Mouse (Mus musculus) hindbrain, embryonic 10.5 days (tissue): ENCODE measurements around the gene Lama4. TPM values are rescaled to one million over a fixed set of nuclear protein-coding genes. Genes with fewer than 3 reads are reported as not detected.

Experiments
- DNase-seq: peaks from one replicate; pipeline ENCODE4 v3.0.0-alpha.2; 2017; ENCODE audit warnings: low spot score
- H3K27ac ChIP-seq: fragments of 300-500 bp; sonication (generic); 2 replicates; pipeline ENCODE4 v1.5.1; 2016; ENCODE audit warnings: mild to moderate bottlenecking, moderate library complexity
- H3K27me3 ChIP-seq: fragments of 300-500 bp; sonication (generic); 2 replicates; pipeline ENCODE4 v1.6.1; 2016; ENCODE audit warnings: mild to moderate bottlenecking; ENCODE audit not compliant: poor library complexity, insufficient read depth, severe bottlenecking
- H3K36me3 ChIP-seq: fragments of 300-500 bp; sonication (generic); 2 replicates; pipeline ENCODE4 v1.6.1; 2016; ENCODE audit warnings: mild to moderate bottlenecking, moderate library complexity
- H3K4me1 ChIP-seq: fragments of 300-500 bp; sonication (generic); replicated peaks from 2 replicates; pipeline ENCODE4 v1.6.1; 2016; ENCODE audit warnings: mild to moderate bottlenecking
- H3K4me3 ChIP-seq: fragments of 300-500 bp; sonication (generic); 2 replicates; pipeline ENCODE4 v1.5.1; 2016; ENCODE audit warnings: mild to moderate bottlenecking, moderate library complexity
- H3K9me3 ChIP-seq: fragments of 300-500 bp; sonication (generic); 2 replicates; pipeline ENCODE4 v1.6.1; 2016; ENCODE audit warnings: mild to moderate bottlenecking, moderate library complexity
- WGBS: fragments of 180-500 bp; shearing (Covaris S2); methylation state at CpG from one replicate; pipeline ENCODE4 v1.1.7; 2016; 5-methylcytosine and 5-hydroxymethylcytosine counted together
- polyA plus RNA-seq: library from polyadenylated mRNA; unstranded; fragments of >200 nt; fragmentation: Nextera tagmentation; extraction: Ambion mirVana; gene quantifications from 2 replicates; pipeline ENCODE4 v1.2.1, GENCODE M21; 2016

Gene Lama4
- polyA plus RNA-seq, 1 experiment from 2014 or later, result 15.0 TPM

GRCm38 (mm10) chr10:39104803-39105449 is 139.6 kb downstream of the Lama4 start:
- no peak for DNase-seq
- Histone ChIP-seq H3K27me3 (no peaks in the 10 kb centered on the region), H3K4me1 (no peaks in the 10 kb centered on the region), H3K27ac (no peak overlapping the region), H3K36me3 (0 out of 2 replicates have a peak, but pooled peaks cover 3% of the 10 kb centered on the region), H3K9me3 (0 out of 2 replicates have a peak, but pooled peaks cover 4% of the 10 kb centered on the region), H3K4me3 (no peak overlapping the region)
- WGBS, result 93% methylated on average over 8 of the region's 8 CpGs

GRCm38 (mm10) chr10:39106413-39106812 is 141.1 kb downstream of the Lama4 start:
- 0 out of 2 replicates have a peak, but pooled peaks cover 3% of the 10 kb centered on the region for H3K36me3 ChIP-seq
- no peaks in the 10 kb centered on the region for H3K27me3 ChIP-seq
- no peak for DNase-seq
- WGBS, result 61% methylated on average over 3 of the region's 3 CpGs
- no peaks in the 10 kb centered on the region for H3K4me1 ChIP-seq
- H3K27ac ChIP-seq, result no peak overlapping the region
- H3K9me3 ChIP-seq, result no peaks in the 10 kb centered on the region
- no peak overlapping the region for H3K4me3 ChIP-seq

GRCm38 (mm10) chr10:39106935-39107334 is 141.6 kb downstream of the Lama4 start:
- no peak for DNase-seq
- 54% methylated on average over 4 of the region's 4 CpGs for WGBS

GRCm38 (mm10) chr10:39108837-39109488 is 143.6 kb downstream of the Lama4 start:
- H3K9me3 ChIP-seq, result no peaks in the 10 kb centered on the region
- no peak for DNase-seq
- no peak overlapping the region for H3K27ac ChIP-seq
- WGBS, result 84% methylated on average over 10 of the region's 10 CpGs
- H3K4me3 ChIP-seq, result no peak overlapping the region
- H3K27me3 ChIP-seq, result no peaks in the 10 kb centered on the region
- H3K36me3 ChIP-seq, result no peaks in the 10 kb centered on the region
- H3K4me1 ChIP-seq, result 0 out of 2 replicates have a peak, but pooled peaks cover 3% of the 10 kb centered on the region

More at GRCm38 (mm10) chr10:39106935-39107334, 141.6 kb downstream of the Lama4 start:
- no peak overlapping the region for H3K27ac ChIP-seq
- no peaks in the 10 kb centered on the region for H3K27me3 ChIP-seq
- H3K36me3 ChIP-seq, result 0 out of 2 replicates have a peak, but pooled peaks cover 3% of the 10 kb centered on the region
- no peak overlapping the region for H3K4me3 ChIP-seq
- H3K4me1 ChIP-seq, result no peaks in the 10 kb centered on the region
- no peaks in the 10 kb centered on the region for H3K9me3 ChIP-seq

- no peak overlapping the region for H3K4me3 ChIP-seq
- H3K9me3 ChIP-seq, result no peaks in the 10 kb centered on the region
- 0 out of 2 replicates have a peak, but pooled peaks cover 3% of the 10 kb centered on the region for H3K4me1 ChIP-seq
- no peaks in the 10 kb centered on the region for H3K36me3 ChIP-seq
- WGBS, result 62% methylated on average over 4 of the region's 4 CpGs
- H3K27me3 ChIP-seq, result no peaks in the 10 kb centered on the region
- no peak for DNase-seq
- no peak overlapping the region for H3K27ac ChIP-seq
Observed at GRCm38 (mm10) chr10:39109489-39109874, 144.2 kb downstream of the Lama4 start.

- no peak for DNase-seq
- 41% methylated on average over 4 of the region's 4 CpGs for WGBS
- Histone ChIP-seq H3K36me3 (no peaks in the 10 kb centered on the region; the same call in 1 of the 2 replicates), H3K9me3 (no peaks in the 10 kb centered on the region), H3K4me3 (no peak overlapping the region), H3K27ac (no peak overlapping the region), H3K4me1 (no peaks in the 10 kb centered on the region), H3K27me3 (no peaks in the 10 kb centered on the region)
Observed at GRCm38 (mm10) chr10:39121412-39121811, 156.1 kb downstream of the Lama4 start.

GRCm38 (mm10) chr10:39133462-39134310 is 168.4 kb downstream of the Lama4 start, which contains the start of the genes Fam229b and Tube1:
Fam229b (minus strand) TSS chr10:39133914.
Tube1 (plus strand) TSS chr10:39133976.
- WGBS, result 5% methylated on average over 47 of the region's 47 CpGs
- H3K27ac ChIP-seq, result peak within 1 kb of the TSS; percentile 87

GRCm38 (mm10) chr10:39137766-39138165 is 172.5 kb downstream of the Lama4 start:
- H3K4me3 ChIP-seq, result no peak overlapping the region
- H3K4me1 ChIP-seq, result peaks cover 26% of the 10 kb centered on the region
- peaks cover 61% of the 10 kb centered on the region for H3K36me3 ChIP-seq
- H3K9me3 ChIP-seq, result no peaks in the 10 kb centered on the region
- WGBS, result 93% methylated on average over 3 of the region's 3 CpGs
- no peak for DNase-seq
- no peaks in the 10 kb centered on the region for H3K27me3 ChIP-seq
- H3K27ac ChIP-seq, result no peak overlapping the region

More at GRCm38 (mm10) chr10:39133462-39134310, 168.4 kb downstream of the Lama4 start, which contains the start of the genes Fam229b and Tube1:
- Histone ChIP-seq H3K36me3 (peaks cover 26% of the 10 kb centered on the region), H3K4me1 (peaks cover 24% of the 10 kb centered on the region), H3K9me3 (no peaks in the 10 kb centered on the region), H3K4me3 (peak within 1 kb of the TSS; percentile 84), H3K27me3 (no peaks in the 10 kb centered on the region)
- peak; percentile 93 for DNase-seq

GRCm38 (mm10) chr10:39138761-39139160 is 173.4 kb downstream of the Lama4 start:
- no peak for DNase-seq
- H3K9me3 ChIP-seq, result no peaks in the 10 kb centered on the region
- peaks cover 26% of the 10 kb centered on the region for H3K4me1 ChIP-seq
- no peaks in the 10 kb centered on the region for H3K27me3 ChIP-seq
- peaks cover 69% of the 10 kb centered on the region for H3K36me3 ChIP-seq
- 83% methylated on average over 6 of the region's 6 CpGs for WGBS
- no peak overlapping the region for H3K27ac ChIP-seq
- H3K4me3 ChIP-seq, result no peak overlapping the region

- Histone ChIP-seq H3K4me3 (no peak overlapping the region), H3K4me1 (peaks cover 12% of the 10 kb centered on the region), H3K27ac (no peak overlapping the region), H3K27me3 (no peaks in the 10 kb centered on the region), H3K36me3 (peaks cover 86% of the 10 kb centered on the region), H3K9me3 (no peaks in the 10 kb centered on the region)
- DNase-seq, result peak; percentile 46
- 73% methylated on average over 14 of the region's 14 CpGs for WGBS
Observed at GRCm38 (mm10) chr10:39140843-39141242, 175.5 kb downstream of the Lama4 start.

GRCm38 (mm10) chr10:39141401-39141800 is 176.1 kb downstream of the Lama4 start:
- H3K9me3 ChIP-seq, result no peaks in the 10 kb centered on the region
- DNase-seq, result no peak
- peaks cover 6% of the 10 kb centered on the region; the same call in 1 of the 2 replicates for H3K4me1 ChIP-seq
- H3K27ac ChIP-seq, result no peak overlapping the region
- peaks cover 90% of the 10 kb centered on the region for H3K36me3 ChIP-seq
- no peak overlapping the region for H3K4me3 ChIP-seq
- WGBS, result 89% methylated on average over 2 of the region's 2 CpGs
- no peaks in the 10 kb centered on the region for H3K27me3 ChIP-seq

GRCm38 (mm10) chr10:39142216-39142615 is 176.9 kb downstream of the Lama4 start:
- no peak for DNase-seq
- H3K36me3 ChIP-seq, result peaks cover 91% of the 10 kb centered on the region
- H3K27ac ChIP-seq, result no peak overlapping the region
- 81% methylated on average over 12 of the region's 12 CpGs for WGBS
- peaks cover 3% of the 10 kb centered on the region; the same call in 1 of the 2 replicates for H3K4me1 ChIP-seq
- no peaks in the 10 kb centered on the region for H3K27me3 ChIP-seq
- H3K9me3 ChIP-seq, result no peaks in the 10 kb centered on the region
- no peak overlapping the region for H3K4me3 ChIP-seq
